Mouse (Mus musculus): ENCODE data around the gene Cgrrf1. TPM values are rescaled to one million over a fixed set of nuclear protein-coding genes. Genes with fewer than 3 reads are reported as not detected.
"Not testable (repeated sequence)": the region's sequence is repeated elsewhere in the genome, so short reads cannot be mapped to it uniquely, and the experiment has no call there.

The Cgrrf1 gene
- total RNA-seq (2015; ENCODE audit: low replicate concordance) (15.0 and 21.3 TPM in 2 replicates), total RNA-seq (2017; ENCODE audit: low replicate concordance) (11.1 and 13.0 TPM in 2 replicates)

DNA sequence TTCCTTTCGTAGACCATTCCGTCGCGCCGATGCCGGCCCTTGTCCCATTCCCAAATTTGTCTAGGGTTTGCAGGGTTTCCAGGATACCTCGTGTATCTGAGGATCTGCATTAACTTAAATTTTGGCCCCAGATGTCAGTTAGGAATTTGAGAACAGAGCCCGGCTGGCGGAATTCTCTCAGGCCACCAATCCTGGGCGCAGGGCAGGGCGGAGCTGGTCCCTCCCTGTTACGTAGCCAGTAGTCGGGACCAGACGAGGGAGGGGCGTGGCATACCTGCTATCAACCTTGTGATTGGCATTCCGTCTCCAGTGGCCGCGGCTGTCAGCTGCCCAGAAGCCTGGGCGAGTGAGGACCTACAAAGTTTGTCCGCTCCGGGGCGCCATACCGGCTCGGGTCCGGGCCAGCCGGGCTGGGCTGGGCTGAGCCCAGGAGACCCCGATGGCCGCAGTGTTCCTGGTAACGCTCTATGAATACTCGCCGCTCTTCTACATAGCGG lies at the start of gene Cgrrf1:
TSS of gene Cgrrf1 (plus strand) at position 289 of the 497 bp plus-strand sequence.
- peak; percentile 97 for ATAC-seq (replicated peaks; ENCODE audit: low FRiP score, poor library complexity, severe bottlenecking)

DNA sequence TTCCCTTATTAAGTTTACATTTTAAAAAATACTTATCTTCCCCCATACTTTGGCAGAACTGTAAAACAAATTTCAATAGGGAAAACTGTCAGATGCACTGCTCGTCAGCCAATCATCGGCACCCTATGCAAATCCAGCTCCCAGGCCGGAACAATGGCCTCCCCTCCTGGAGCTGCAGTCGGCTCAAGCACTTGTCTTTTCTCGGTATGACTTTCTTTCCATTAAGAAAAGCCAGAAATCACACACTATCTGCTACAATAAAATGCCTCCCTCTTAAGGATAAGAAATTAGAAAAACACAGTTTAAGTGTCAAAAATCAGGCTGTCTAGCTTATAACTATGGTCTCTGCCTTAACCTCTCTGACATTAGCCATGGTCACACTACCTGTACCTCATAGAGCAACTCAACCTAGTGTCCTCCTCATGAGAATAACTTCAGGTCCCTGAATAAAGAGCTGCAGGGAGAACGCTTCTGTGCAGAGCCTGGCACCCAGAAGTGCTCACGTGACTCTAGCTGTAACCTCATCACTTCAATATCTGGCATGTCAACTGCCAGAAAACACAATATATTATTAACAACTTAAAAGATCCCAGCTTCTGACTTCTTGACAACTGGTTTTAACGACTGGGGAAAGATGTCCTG lies 49.6 kb upstream of the Cgrrf1 start:
- ATAC-seq (replicated peaks; ENCODE audit: low FRiP score, poor library complexity, severe bottlenecking): no peak

DNA sequence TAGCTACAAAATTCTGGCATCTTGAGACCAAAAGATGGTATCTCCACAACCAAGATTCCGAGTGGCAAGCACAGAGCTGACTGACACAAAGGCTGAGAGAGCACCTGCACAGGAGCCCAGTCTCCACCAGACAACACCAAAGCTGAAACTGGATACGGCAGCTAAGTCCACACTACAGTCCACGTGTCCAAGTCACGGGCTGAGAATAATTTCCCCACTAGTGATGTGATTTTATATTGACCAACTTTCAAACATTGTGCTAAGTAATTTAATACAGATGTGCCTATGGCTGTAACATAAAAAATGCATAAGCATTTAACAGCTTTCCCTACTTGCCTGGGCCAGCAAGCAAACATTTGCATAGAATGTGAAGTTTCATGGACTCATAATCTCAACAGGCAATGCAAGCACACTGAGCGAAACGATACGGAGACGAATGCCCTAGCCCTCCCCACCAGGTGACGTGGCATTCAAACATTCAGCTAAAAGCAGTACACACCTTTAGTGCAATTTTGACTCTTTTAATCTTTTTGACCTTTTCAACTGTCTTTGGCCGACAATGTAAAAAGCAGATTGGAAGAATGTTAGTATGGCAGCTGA lies 48.5 kb upstream of the Cgrrf1 start:
- ATAC-seq (replicated peaks; ENCODE audit: low FRiP score, poor library complexity, severe bottlenecking): no peak

DNA sequence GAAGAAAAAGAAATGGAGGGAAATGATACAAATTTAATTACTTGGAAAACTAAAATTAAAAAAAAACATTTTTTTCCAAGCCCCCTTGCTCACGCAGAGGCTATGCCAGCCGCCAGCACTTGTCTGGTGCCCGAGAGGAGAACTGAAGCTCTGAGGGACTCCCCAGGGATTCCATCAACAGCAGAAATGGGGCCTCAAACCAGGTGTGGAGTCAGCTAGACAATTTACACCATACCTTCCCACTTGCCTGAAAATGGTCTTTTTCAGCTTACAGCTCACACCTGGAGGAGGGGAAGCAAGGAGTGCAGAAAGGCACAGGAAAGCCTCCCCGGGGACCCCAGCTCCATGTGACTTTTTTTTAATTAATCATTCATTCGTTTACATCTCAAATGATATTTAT lies 46.7 kb upstream of the Cgrrf1 start:
- ATAC-seq (replicated peaks; ENCODE audit: low FRiP score, poor library complexity, severe bottlenecking): no peak

DNA sequence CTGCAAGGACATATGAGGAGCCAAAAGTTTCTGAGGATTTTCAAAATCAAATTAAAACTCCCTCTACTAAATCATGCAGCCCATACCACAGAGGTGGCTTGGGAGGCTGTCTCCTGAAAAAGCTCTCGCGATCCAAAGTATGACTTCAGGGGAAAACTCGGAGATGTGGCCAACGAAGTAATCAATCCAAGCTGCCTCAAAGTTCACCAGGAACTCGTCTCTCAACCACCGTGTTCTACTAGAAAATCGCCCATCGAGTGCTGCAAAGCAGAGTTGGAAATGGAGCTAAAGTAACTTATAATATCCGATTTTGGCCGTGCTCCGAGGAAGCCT lies 44.5 kb upstream of the Cgrrf1 start:
- no peak for ATAC-seq (replicated peaks; ENCODE audit: low FRiP score, poor library complexity, severe bottlenecking)

DNA sequence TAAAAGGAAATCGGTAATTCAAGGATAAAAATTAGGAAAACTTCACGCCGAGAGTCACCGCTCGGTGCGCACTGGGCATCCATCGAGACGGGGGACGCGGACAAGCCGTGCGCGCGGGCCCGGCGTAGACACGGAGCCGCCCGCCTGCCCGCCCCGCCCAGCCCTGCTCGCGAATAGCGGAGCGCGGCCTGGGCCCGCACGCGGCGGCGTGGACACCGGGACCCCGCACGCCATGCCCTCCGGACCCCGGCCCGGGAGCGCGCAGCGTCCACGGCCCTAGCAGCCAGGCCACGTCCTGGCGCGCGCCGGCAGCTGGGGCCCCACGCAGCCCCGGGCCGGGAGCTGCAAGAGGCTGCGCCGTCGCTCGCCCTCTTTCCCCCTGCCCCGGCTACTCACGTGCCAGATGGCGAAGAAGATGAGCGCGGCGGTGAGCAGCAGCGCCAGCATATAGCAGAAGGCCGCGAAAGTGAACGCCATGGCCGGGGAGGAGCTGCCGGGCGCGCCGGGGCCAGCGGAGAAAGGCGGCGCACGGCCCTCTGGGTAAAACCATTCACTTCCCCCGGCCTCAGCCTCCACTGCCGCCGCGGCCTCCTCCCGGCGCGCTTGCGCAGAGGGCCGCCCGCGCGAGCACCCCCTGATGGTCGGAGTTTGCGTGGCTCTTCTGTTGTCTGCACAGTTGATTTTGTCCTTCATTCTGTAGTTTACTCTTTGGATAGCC lies 44.0 kb upstream of the Cgrrf1 start, which contains the start of gene Cnih1:
TSS of gene Cnih1 (minus strand) at position 625 of the 718 bp plus-strand sequence.
- ATAC-seq (replicated peaks; ENCODE audit: low FRiP score, poor library complexity, severe bottlenecking): peak; percentile 95

DNA sequence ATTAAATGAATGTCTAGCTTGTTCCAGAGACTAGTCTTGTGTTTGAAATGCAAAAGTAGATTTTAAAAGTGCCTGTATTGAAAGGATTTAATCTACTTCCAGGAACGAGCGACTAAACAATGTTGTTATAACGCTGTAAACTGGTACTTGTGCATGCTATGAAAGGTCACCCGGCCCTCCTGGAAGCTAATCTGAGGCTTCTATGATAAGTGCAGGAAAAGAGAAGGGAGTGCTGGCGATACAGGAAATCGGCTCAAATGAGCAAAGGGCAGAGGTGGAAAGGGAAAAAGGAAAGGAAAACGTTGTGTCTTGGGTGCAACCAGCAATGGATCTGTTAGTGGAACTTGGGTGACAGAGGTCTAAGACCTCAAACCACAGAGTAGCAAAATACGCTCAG lies 43.4 kb upstream of the Cgrrf1 start:
- peak; percentile 40; the same call in 1 of the 2 replicates for ATAC-seq (replicated peaks; ENCODE audit: low FRiP score, poor library complexity, severe bottlenecking)

DNA sequence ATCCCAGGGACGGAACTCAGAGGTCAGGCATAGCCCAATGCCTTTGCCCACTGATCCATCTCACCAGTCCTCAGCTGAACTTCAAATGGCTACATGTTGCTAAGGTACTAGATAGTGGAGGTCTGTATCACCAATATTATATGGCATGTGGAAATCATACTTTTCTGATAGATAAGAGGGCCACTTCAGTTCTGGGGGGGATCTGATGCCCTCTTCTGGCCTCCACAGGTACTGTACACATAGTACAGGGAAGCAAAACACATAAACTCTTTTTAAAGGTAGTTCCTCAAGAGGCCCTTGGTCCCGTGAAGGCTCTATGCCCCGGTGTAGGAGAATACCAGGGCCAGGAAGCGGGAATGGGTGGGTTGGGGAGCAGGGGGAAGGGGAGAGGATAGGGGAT lies 41.6 kb upstream of the Cgrrf1 start:
- peak; percentile 63 for ATAC-seq (replicated peaks; ENCODE audit: low FRiP score, poor library complexity, severe bottlenecking)

DNA sequence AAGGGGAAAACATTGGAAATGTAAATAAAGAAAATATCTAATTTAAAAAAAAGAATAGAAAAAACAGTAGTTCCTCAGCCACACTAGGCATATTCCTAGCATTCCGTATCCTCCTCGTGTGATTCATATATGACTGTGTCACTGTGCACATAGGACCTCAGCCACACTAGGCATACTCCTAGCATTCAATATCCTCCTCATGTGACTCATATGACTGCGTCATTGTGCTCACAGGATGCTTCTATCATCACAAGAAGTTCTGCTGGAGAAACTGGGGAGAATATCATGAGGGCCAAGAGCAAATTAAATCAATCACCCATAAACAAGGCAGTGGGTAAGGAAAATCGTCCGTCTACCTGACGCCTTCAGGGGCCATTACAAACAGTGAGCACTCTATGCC lies 41.2 kb upstream of the Cgrrf1 start:
- ATAC-seq (replicated peaks; ENCODE audit: low FRiP score, poor library complexity, severe bottlenecking): no peak

DNA sequence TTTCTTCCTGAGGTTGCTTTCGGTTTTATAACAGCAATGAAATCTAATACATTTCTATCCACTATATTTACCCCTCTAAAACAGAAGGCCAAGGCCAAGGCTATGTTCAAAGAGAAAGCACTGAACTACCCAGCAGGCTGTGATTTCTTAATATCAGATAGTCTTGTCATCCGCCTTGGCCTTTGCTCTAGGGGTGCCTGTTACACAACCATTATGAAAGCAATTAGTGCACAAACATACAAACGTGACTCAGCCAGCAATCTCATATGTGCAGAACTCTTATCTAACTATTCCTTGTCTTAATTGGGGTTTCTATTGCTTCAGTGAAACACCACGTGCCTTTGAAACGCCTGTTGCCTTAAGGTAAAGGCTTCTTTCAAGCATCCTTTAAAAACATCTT lies 37.8 kb upstream of the Cgrrf1 start:
- no peak for ATAC-seq (replicated peaks; ENCODE audit: low FRiP score, poor library complexity, severe bottlenecking)

DNA sequence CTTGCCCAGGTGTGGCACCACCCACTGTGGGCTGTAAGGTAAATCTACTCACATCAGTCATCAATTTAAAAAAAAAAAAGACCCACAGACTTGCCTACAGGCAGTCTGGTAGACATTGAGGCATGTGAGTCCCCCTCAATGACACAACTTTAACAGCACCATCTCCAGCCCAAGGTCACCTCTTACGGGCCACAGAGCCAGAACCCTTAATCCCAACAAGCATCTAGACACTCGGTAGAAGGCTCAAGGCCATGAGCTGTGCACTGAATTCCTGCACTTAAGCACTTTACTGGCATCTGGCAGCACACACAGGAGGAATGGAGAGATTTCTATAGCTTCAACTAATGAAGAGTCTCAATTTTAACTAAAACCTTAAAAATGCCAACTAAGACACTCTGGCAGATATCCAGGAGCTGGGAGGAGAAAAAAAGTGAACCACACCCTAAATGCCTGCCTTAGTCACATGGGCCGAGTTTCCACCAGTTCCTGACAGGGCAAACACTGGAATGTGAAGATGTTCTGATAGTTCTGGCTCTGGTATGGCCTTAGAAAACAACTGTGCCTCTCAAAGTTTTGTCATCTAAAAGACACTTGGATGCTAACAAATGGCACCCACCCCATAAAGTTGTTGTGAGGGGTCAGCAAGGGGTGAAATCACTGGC lies 31.1 kb upstream of the Cgrrf1 start:
- peak; percentile 98 for ATAC-seq (replicated peaks; ENCODE audit: low FRiP score, poor library complexity, severe bottlenecking)

DNA sequence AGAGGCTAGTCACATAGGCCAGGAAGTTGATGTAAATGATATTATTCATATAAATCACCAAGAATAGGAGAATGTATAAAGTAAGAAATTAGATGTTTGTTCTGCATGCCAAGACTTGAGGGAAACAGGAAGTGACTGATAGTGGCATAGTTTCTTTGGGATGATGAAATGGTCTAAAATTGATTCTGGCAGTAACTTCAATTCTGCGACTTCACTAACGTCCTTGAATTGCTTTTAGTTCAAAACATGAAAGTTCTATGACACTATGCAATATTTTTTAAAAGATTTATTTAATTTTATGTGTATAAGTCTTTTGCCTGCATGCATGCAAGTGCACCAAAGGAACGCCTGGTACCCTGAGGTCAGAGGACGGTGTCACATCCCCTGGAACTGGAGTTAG lies 28.7 kb upstream of the Cgrrf1 start:
- no peak for ATAC-seq (replicated peaks; ENCODE audit: low FRiP score, poor library complexity, severe bottlenecking)

DNA sequence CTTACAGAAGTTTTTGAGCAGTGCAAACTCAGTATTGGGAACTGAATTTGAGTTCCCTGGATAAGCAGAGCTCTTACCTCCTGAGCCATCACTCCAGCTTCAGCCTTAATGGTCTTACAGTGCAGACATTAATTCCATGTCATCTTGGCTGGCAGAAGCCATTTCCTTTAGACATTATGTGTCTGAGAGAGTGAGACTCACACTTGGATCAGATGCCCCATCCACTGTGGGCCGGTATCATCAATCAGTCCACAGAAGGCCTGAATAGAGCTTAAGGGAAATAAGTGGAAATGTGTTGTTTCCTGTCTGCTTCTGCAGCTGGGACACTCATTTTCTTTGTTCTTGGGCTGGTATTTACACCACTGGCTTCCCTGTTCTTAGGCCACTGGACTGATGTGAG lies 28.1 kb upstream of the Cgrrf1 start:
- ATAC-seq (replicated peaks; ENCODE audit: low FRiP score, poor library complexity, severe bottlenecking): no peak

DNA sequence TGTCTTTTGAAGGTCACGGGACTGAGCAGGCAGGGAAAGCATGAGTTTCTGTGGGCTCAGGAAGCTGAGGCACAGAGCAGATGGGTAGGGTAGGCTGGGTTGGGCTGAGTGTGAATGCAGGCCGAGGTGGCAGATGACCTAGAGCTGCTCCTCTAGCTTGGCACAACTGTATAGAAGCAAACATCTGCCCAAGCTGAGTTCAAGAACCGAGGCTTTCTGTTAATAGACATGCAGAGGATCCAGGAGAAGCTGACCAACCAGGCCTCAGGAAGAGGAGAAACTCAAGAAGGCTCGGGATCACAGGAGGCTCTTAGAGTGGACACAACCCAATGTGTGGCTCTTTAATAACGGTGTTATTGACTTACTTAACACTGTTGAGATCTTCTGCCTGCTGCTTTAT lies 25.7 kb upstream of the Cgrrf1 start:
- ATAC-seq (replicated peaks; ENCODE audit: low FRiP score, poor library complexity, severe bottlenecking): no peak

DNA sequence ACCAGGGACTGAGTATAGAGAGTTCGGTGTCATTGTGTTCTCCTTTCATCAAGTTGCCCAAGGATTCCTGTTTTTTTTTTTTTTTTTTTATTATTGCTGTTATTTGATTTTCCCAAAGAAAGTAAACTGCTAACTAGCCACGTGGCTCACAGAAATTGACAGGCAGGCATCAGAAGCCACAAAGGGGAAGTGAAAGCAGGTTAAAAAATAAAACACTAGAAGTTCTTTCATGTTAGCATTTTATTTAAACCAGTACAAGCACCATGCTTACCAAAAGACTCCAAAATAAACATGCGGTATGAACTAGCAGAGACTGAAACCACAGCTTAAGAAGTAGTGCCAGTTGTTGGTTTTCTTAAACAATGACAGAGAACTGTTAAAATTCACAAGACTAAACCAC lies 24.0 kb upstream of the Cgrrf1 start:
- no peak for ATAC-seq (replicated peaks; ENCODE audit: low FRiP score, poor library complexity, severe bottlenecking)

DNA sequence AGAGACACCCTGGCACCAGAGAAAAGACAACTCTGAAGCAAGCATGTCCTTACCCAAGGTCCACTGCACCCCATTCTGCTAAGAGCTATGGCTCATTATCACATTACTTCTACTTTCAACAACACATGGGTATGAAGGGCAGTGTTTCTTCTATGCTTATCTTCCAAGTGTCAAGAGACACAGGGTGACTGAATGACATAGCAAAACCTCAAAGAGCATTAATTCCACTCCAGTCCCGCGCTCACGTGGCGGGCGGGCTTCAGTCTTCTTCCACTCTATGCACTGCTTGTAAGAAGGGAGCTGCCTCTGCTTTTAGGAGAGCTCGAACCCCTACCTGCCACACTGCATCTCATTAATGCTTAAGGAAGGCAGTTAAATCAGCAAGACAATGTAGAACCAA lies 16.3 kb upstream of the Cgrrf1 start:
- peak; percentile 89 for ATAC-seq (replicated peaks; ENCODE audit: low FRiP score, poor library complexity, severe bottlenecking)

DNA sequence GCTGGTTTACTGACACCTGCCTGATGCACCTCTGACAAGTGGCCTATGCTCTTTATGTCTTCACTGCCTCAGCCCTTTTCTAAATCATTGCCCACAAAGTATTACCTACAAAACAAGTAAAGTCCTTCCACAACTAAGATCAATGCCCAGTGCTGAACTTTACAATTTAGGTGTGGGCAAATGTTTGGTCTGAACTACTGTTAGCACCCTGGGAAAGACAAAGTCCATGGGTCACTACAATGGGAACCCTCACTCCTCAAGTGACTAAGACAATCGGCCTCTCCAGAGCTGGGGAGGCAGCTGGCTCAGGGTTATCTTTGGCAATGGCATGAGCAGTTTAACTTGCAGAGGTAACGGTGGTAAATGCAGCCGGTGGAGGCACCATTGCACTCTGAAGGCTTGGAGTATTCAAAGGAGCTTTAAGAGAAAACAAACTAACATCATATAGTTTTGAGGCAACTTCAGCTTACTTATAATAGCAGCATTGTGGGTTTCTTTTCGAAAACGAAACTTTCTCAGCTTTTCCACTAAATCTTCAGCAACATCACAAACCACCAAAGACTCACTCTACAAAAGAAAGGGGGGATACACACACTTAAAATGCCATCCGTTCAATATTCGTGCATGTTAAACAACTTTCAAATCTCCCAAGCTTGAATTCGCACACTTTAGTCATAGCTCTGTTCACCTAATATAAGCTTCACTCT lies 14.9 kb upstream of the Cgrrf1 start:
- no peak for ATAC-seq (replicated peaks; ENCODE audit: low FRiP score, poor library complexity, severe bottlenecking)

DNA sequence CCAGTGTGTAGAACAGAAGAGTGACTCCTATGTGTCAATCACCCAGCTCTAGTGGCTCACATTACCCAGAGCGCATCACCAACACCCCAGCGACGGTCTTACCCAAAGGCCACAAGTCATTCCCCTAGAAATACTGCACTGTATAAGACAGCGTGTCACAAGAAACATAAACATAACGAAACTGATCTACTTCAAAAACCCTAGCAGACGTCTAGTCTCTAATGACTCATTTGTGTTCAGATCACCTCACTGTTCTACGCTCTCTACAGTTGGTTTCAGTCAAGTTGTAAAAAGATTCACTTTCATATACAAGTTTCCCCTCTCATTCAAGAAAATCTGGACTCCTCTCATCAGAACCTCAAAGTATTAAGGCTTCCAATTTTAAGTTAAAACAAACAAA lies 13.2 kb upstream of the Cgrrf1 start:
- no peak for ATAC-seq (replicated peaks; ENCODE audit: low FRiP score, poor library complexity, severe bottlenecking)

DNA sequence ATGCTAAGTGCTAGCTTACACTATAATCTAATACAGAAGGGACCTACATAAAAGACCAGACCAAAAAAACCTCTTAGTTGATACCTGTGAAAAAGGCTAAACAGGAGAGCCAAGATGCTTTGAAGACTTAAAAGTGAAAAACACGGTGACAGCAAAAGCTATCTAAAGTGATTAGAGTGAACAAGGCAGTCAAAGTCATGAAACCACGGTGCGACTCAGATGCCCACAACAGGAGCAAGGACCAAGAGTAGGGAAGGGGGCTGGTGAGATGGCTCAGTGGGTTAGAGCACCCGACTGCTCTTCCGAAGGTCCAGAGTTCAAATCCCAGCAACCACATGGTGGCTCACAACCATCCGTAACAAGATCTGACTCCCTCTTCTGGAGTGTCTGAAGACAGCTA lies 12.0 kb upstream of the Cgrrf1 start:
- ATAC-seq (replicated peaks; ENCODE audit: low FRiP score, poor library complexity, severe bottlenecking): not testable (repeated sequence)
